Mouse (Mus musculus) activated CD4-positive, CD25-positive, alpha-beta regulatory T cell (primary cell): ENCODE measurements around the gene Tmx1. TPM values are rescaled to one million over a fixed set of nuclear protein-coding genes. Genes with fewer than 3 reads are reported as not detected.

Source experiments
- polyA plus RNA-seq, 2 experiments: library from polyadenylated mRNA; unstranded; fragments of 100-300 nt; shearing (Covaris generic); gene quantifications; one replicate each; pipeline ENCODE4 v1.2.1; 2017

Tmx1 gene
- polyA plus RNA-seq, result 100 to 1,000 TPM in 1 of 2 experiments, 10 to 100 TPM in 1; 88.6 to 129 TPM

DNA sequence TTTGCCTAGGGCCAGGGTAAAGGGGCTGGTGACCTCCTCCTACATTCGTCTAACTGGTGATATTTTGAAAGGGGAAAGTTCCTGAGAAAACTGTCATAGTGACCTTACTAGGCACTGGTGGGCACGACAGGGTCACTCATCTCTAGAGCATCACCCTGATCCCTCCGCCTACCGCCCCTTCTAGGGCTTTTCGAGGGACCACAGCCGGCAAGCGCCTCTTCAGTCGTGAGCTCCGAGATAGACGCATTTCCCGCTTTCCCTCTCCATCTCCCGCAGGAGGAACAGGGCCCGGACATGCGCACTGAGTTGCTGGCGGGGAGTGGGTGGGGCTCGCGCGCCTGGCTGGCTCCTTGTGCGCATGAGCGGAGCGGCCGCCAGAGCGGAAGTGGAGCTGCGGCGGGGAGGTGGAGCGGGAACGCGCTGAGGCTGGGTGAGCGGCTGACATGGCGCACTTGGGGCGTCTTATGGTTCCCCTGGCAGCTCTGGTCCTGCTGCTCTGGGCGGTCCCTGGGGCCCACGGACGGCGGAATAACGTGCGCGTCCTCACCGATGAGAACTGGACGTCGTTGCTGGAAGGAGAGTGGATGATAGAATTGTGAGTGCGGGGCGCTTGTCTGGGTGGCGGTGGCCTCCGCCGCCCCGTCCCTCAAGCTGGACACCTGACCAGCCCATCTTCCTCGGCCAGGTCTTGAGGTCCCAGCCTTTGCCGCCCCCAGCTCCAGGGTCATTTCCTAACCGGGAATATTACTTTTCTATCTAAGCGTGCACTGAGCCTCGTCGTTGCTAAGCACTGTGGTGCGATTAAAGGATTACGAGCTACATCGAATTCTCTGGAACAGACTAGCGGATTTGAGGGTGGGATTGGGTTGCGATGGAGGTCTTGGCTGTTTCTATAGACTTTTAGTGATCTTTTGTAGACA, at the start of gene Tmx1:
Gene Tmx1 (plus strand): TSS at position 370 of the 920 bp plus-strand sequence.

Other genes starting within 250 kb of the Tmx1 start
- gene Pygl, start 221.6 kb upstream of the Tmx1 start, polyA plus RNA-seq, result 1 to 10 TPM in 1 of 2 experiments, under 1 TPM in 1; 0.57 to 1.4 TPM
- gene Trim9, start 105.5 kb upstream of the Tmx1 start, polyA plus RNA-seq, result 1 to 10 TPM in 1 of 2 experiments, not detected in 1; 1.1 TPM